Mouse (Mus musculus) inflammation-experienced regulatory T-cells, adult 6 months (primary cell): ENCODE results near the gene Bcorl1. TPM values are rescaled to one million over a fixed set of nuclear protein-coding genes. Genes with fewer than 3 reads are reported as not detected.

ENCODE experiments used
- ATAC-seq: one replicate; pipeline ENCODE4 v1.8.0; 2017
- polyA plus RNA-seq, 3 experiments: library from polyadenylated mRNA; unstranded; fragments of 100-300 nt; shearing (Covaris generic); gene quantifications; one replicate each; pipeline ENCODE4 v1.2.1; 2017

The Bcorl1 gene
- 1 to 10 TPM; 1.2 to 2.1 (median 1.5) TPM for polyA plus RNA-seq

- ATAC-seq, result no peak
These were observed at the start of gene Bcorl1 for GRCm38 (mm10) chrX:48341141-48341540. Gene Bcorl1 (plus strand): TSS chrX:48341358.

GRCm38 (mm10) chrX:48291413-48291812, 49.7 kb upstream of the Bcorl1 start:
- ATAC-seq, result no peak

- ATAC-seq, result no peak
These were observed 35.8 kb upstream of the Bcorl1 start for GRCm38 (mm10) chrX:48305356-48305755.

GRCm38 (mm10) chrX:48310706-48311517, 30.2 kb upstream of the Bcorl1 start:
- no peak for ATAC-seq

- ATAC-seq, result no peak
These were observed 29.4 kb upstream of the Bcorl1 start for GRCm38 (mm10) chrX:48311727-48312126.

- ATAC-seq, result peak; percentile 74
These were observed 26.6 kb upstream of the Bcorl1 start for GRCm38 (mm10) chrX:48314530-48315079.

GRCm38 (mm10) chrX:48317444-48317843, 23.7 kb upstream of the Bcorl1 start:
- ATAC-seq, result no peak

- ATAC-seq, result peak; percentile 95
These were observed 23.0 kb upstream of the Bcorl1 start for GRCm38 (mm10) chrX:48318194-48318593.

GRCm38 (mm10) chrX:48340441-48341049, 613 bp upstream of the Bcorl1 start:
- ATAC-seq, result no peak

- ATAC-seq, result no peak
These were observed 533 bp downstream of the Bcorl1 start for GRCm38 (mm10) chrX:48341621-48342161.

- ATAC-seq, result no peak
These were observed 1.6 kb downstream of the Bcorl1 start for GRCm38 (mm10) chrX:48342731-48343130.

- ATAC-seq, result peak; percentile 90
These were observed 2.3 kb downstream of the Bcorl1 start for GRCm38 (mm10) chrX:48343461-48343952.

- peak; percentile 4 for ATAC-seq
These were observed 2.9 kb downstream of the Bcorl1 start for GRCm38 (mm10) chrX:48343966-48344642.

- ATAC-seq, result no peak
These were observed 3.7 kb downstream of the Bcorl1 start for GRCm38 (mm10) chrX:48344643-48345384.

- no peak for ATAC-seq
These were observed 4.3 kb downstream of the Bcorl1 start for GRCm38 (mm10) chrX:48345385-48345932.

- ATAC-seq, result no peak
These were observed 14.2 kb downstream of the Bcorl1 start for GRCm38 (mm10) chrX:48355346-48355745.

- no peak for ATAC-seq
These were observed 24.8 kb downstream of the Bcorl1 start for GRCm38 (mm10) chrX:48365836-48366577.

GRCm38 (mm10) chrX:48367841-48368240, 26.7 kb downstream of the Bcorl1 start:
- no peak for ATAC-seq

- ATAC-seq, result no peak
These were observed 42.5 kb downstream of the Bcorl1 start for GRCm38 (mm10) chrX:48383643-48384042.

- ATAC-seq, result no peak
These were observed 44.8 kb downstream of the Bcorl1 start for GRCm38 (mm10) chrX:48385927-48386326.

- ATAC-seq, result no peak
These were observed 48.2 kb downstream of the Bcorl1 start for GRCm38 (mm10) chrX:48389380-48389779.
